Mouse (Mus musculus) MEL (cell line): Measurements from ENCODE around the gene Dot1l. TPM values are rescaled to one million over a fixed set of nuclear protein-coding genes. Genes with fewer than 3 reads are reported as not detected.

Experiments used
- DNase-seq: peaks from one replicate; pipeline ENCODE4 v3.0.0; 2011; ENCODE audit warnings: low read depth, low spot score
- H3K27ac ChIP-seq: 2 replicates; pipeline ENCODE4 v1.5.1; 2012; ENCODE audit warnings: low read depth, mild to moderate bottlenecking, control low read depth, low read length, moderate library complexity; ENCODE audit not compliant: control insufficient read depth
- H3K27me3 ChIP-seq, 2 experiments: fragments of 150-350 bp in 1 of 2; sonication (generic) in 1 of 2; 2 replicates each; pipeline ENCODE4 v1.6.1; 2012; ENCODE audit warnings: low read length in 2 of 2, mild to moderate bottlenecking in 2 of 2, improper control_type of control experiment in 1 of 2, moderate library complexity in 1 of 2; ENCODE audit not compliant: insufficient read depth in 2 of 2, control insufficient read depth in 1 of 2
- H3K36me3 ChIP-seq, 2 experiments: 2 replicates each; pipeline ENCODE4 v1.6.1; 2012 to 2014; ENCODE audit warnings: low read length in 2 of 2, improper control_type of control experiment in 1 of 2, inconsistent platforms in 1 of 2, mild to moderate bottlenecking in 1 of 2; ENCODE audit not compliant: insufficient read depth in 2 of 2, control insufficient read depth in 1 of 2
- H3K4me1 ChIP-seq, 2 experiments: fragments of 150-350 bp in 1 of 2; sonication (generic) in 1 of 2; 2 replicates each; pipeline ENCODE4 v1.6.1; 2012; ENCODE audit warnings: low read length in 2 of 2, improper control_type of control experiment in 1 of 2, mild to moderate bottlenecking in 1 of 2; ENCODE audit not compliant: insufficient read depth in 2 of 2, control insufficient read depth in 1 of 2
- H3K4me3 ChIP-seq, 2 experiments: fragments of 150-350 bp in 1 of 2; sonication (generic) in 1 of 2; 2 replicates each; pipeline ENCODE4 v1.5.1; 2012; ENCODE audit warnings: low read depth in 2 of 2, low read length in 2 of 2, mild to moderate bottlenecking in 2 of 2, moderate library complexity in 2 of 2, control low read depth in 1 of 2, improper control_type of control experiment in 1 of 2; ENCODE audit not compliant: control insufficient read depth in 1 of 2, insufficient read depth in 1 of 2
- H3K79me2 ChIP-seq: 2 replicates; pipeline ENCODE4 v1.6.1; 2012; ENCODE audit warnings: mild to moderate bottlenecking, low read length, moderate library complexity; ENCODE audit not compliant: control insufficient read depth, poor library complexity, insufficient read depth
- H3K9ac ChIP-seq: 2 replicates; pipeline ENCODE4 v1.6.1; 2012; ENCODE audit warnings: low read depth, mild to moderate bottlenecking, control low read depth, low read length, moderate library complexity; ENCODE audit not compliant: control insufficient read depth, poor library complexity, severe bottlenecking
- H3K9me3 ChIP-seq: fragments of 150-350 bp; sonication (generic); replicated peaks from 2 replicates; pipeline ENCODE4 v1.6.1; 2012; ENCODE audit warnings: mild to moderate bottlenecking, low read length, improper control_type of control experiment, moderate library complexity; ENCODE audit not compliant: insufficient read depth
- CTCF ChIP-seq, 3 experiments: IDR thresholded peaks in 2 of 3; conservative IDR thresholded peaks in 1 of 3; 2 replicates each; pipeline ENCODE4 v1.5.1; 2011 to 2012; ENCODE audit warnings: low read length in 3 of 3, low read depth in 2 of 3, mild to moderate bottlenecking in 2 of 3, improper control_type of control experiment in 1 of 3, inconsistent platforms in 1 of 3, mixed read lengths in 1 of 3, moderate library complexity in 1 of 3; ENCODE audit not compliant: control insufficient read depth in 1 of 3, insufficient read depth in 1 of 3, poor library complexity in 1 of 3, severe bottlenecking in 1 of 3
- ELF1 ChIP-seq: IDR thresholded peaks from 2 replicates; pipeline ENCODE4 v1.6.1; 2014; ENCODE audit warnings: low read depth, mild to moderate bottlenecking, inconsistent platforms, low read length, improper control_type of control experiment, moderate library complexity
- GATA1 ChIP-seq: IDR thresholded peaks from 2 replicates; pipeline ENCODE4 v1.6.1; 2011; ENCODE audit warnings: low read depth, low read length, improper control_type of control experiment
- KAT2A ChIP-seq: conservative IDR thresholded peaks from 2 replicates; pipeline ENCODE4 v1.6.1; 2012; ENCODE audit warnings: low read depth, low read length, improper control_type of control experiment, inconsistent platforms
- MAFK ChIP-seq: IDR thresholded peaks from 2 replicates; pipeline ENCODE4 v1.6.1; 2011; ENCODE audit warnings: low read depth, mild to moderate bottlenecking, low read length, improper control_type of control experiment, borderline replicate concordance
- MEF2A ChIP-seq: IDR thresholded peaks from 2 replicates; pipeline ENCODE4 v1.6.1; 2014; ENCODE audit warnings: low read depth, mild to moderate bottlenecking, inconsistent platforms, low read length, improper control_type of control experiment; ENCODE audit not compliant: poor library complexity, insufficient replicate concordance, severe bottlenecking; ENCODE audit errors: extremely low read depth
- MXI1 ChIP-seq: IDR thresholded peaks from 2 replicates; pipeline ENCODE4 v1.6.1; 2011; ENCODE audit warnings: mild to moderate bottlenecking, low read depth, low read length, improper control_type of control experiment
- MYB ChIP-seq: IDR thresholded peaks from 2 replicates; pipeline ENCODE4 v1.6.1; 2011; ENCODE audit warnings: mild to moderate bottlenecking, low read depth, low read length, improper control_type of control experiment
- NRF1 ChIP-seq: IDR thresholded peaks from 2 replicates; pipeline ENCODE4 v1.6.1; 2014; ENCODE audit warnings: low read depth, mild to moderate bottlenecking, inconsistent platforms, low read length, improper control_type of control experiment, moderate library complexity; ENCODE audit not compliant: poor library complexity, insufficient read depth, severe bottlenecking
- POLR2AphosphoS5 ChIP-seq: IDR thresholded peaks from 2 replicates; pipeline ENCODE4 v1.6.1; 2012; ENCODE audit warnings: low read depth, borderline replicate concordance, mild to moderate bottlenecking, inconsistent platforms, low read length, moderate library complexity, mixed read lengths
- RCOR1 ChIP-seq: IDR thresholded peaks from 2 replicates; pipeline ENCODE4 v1.6.1; 2012; ENCODE audit warnings: low read depth, mild to moderate bottlenecking, inconsistent platforms, low read length, improper control_type of control experiment
- SIN3A ChIP-seq: IDR thresholded peaks from 2 replicates; pipeline ENCODE4 v1.6.1; 2012; ENCODE audit warnings: low read length, improper control_type of control experiment, inconsistent platforms
- SMC3 ChIP-seq: IDR thresholded peaks from 2 replicates; pipeline ENCODE4 v1.6.1; 2011; ENCODE audit warnings: low read depth, low read length, improper control_type of control experiment
- USF2 ChIP-seq, 2 experiments: IDR thresholded peaks; 2 replicates each; pipeline ENCODE4 v1.6.1; 2011 to 2012; ENCODE audit warnings: improper control_type of control experiment in 2 of 2, low read length in 2 of 2, borderline replicate concordance in 1 of 2, inconsistent platforms in 1 of 2, low read depth in 1 of 2, mild to moderate bottlenecking in 1 of 2; ENCODE audit not compliant: insufficient read depth in 1 of 2
- ZC3H11A ChIP-seq: IDR thresholded peaks from 2 replicates; pipeline ENCODE4 v1.6.1; 2012; ENCODE audit warnings: low read depth, mild to moderate bottlenecking, inconsistent platforms, low read length, improper control_type of control experiment
- polyA plus RNA-seq, 2 experiments: library from polyadenylated mRNA; stranded (reverse) in 1 of 2; unstranded in 1 of 2; fragments of >175 nt in 1 of 2; fragments of >200 nt in 1 of 2; gene quantifications; 2 replicates each; pipeline versions ENCODE4 v1.2.1 to v1.2.4; 2012; ENCODE audit warnings: low replicate concordance in 2 of 2, low read depth in 1 of 2; ENCODE audit not compliant: insufficient read length in 2 of 2, insufficient read depth in 1 of 2, missing spikeins in 1 of 2
- total RNA-seq: library from RNA; depleted of rRNA; stranded (reverse); fragments of 300-350 nt; gene quantifications from 2 replicates; pipeline ENCODE4 v1.2.3, GENCODE M21; 2012

Gene Dot1l
- total and polyA plus RNA-seq, 3 experiments = 15.0 to 70.6 TPM; not detected in 1

DNA sequence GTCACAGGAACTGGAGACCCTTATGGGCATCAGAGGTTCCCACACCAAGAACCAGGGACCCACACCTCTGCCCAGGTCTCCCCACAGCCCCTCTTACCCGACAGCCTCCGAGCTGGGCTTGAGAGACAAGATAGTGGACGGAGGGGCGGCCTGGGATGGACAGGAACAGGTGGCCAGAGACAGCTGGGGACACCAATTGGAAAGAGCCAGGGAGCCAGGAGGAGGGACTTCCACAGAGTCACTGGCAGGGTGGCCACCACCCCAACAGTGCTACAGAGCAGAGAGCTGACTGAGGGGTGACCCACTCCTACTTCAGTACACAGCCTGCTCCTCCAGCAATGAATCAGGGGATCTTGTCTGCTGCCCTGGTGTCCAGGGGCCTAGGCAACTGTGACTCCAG is 58.4 kb downstream of the Dot1l start, which contains the start of gene Jsrp1:
Gene Jsrp1, minus strand, starts transcription at position 133 of the 400 bp plus-strand sequence.
- Histone ChIP-seq H3K4me3 (no peak within 1 kb of the TSS), H3K27me3 (no peaks in the 10 kb centered on the region)

DNA sequence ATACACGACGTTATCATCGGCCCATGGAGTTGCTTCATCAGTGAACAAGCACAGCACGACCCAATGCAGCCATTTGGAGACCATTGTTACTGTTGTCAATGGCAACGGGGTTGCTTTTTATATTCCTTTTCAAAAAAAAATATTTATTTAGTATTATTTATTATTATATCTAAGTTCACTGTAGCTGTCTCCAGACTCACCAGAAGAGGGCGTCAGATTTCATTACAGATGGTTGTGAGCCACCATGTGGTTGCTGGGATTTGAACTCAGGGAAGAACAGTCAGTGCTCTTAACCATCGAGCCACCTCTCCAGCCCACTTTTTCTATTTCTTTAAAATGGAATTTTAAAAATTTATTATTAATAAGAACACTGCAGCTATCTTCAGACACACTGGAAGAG is 59.8 kb downstream of the Dot1l start:
- H3K27ac ChIP-seq = no peak overlapping the region
- H3K9ac ChIP-seq = no peak overlapping the region
- TF ChIP-seq SMC3 (peak; percentile 6; the same call in 1 of the 2 replicates), GATA1 (no peak), MAFK (no peak), KAT2A (no peak), ELF1 (no peak), MYB (no peak), ZC3H11A (no peak), CTCF (IDR thresholded peaks at IDR 0.05 in 2 of 3, conservative IDR thresholded peaks at IDR 0.05 in 1 of 3; ENCODE audit: control insufficient read depth in 1 of 3, insufficient read depth in 1 of 3, low read depth in 2 of 3, low read length in 3 of 3, poor library complexity in 1 of 3, severe bottlenecking in 1 of 3) (peak in 1 of 3 experiments; percentile 38; a peak in 2 of 6 replicates), USF2 (IDR thresholded peaks at IDR 0.05; ENCODE audit: borderline replicate concordance in 1 of 2, insufficient read depth in 1 of 2, low read depth in 1 of 2, low read length in 2 of 2) (no peak), MEF2A (no peak)
- TF ChIP-seq, all 39 proteins: peak for 2
- H3K4me1 ChIP-seq = peaks cover 0 to 10% of the 10 kb centered on the region in 2 experiments; a peak in 2 of 4 replicates
- H3K9me3 ChIP-seq = no peaks in the 10 kb centered on the region
- H3K4me3 ChIP-seq = no peak overlapping the region
- H3K27me3 ChIP-seq = no peaks in the 10 kb centered on the region
- H3K79me2 ChIP-seq = no peaks in the 10 kb centered on the region
- peaks cover 0 to 4% of the 10 kb centered on the region in 2 experiments; a peak in 1 of 4 replicates for H3K36me3 ChIP-seq
- DNase-seq = no peak

More for the DNA sequence above, 58.4 kb downstream of the Dot1l start, which contains the start of gene Jsrp1:
- TF ChIP-seq MXI1 (no peak), NRF1 (no peak), ELF1 (no peak), POLR2AphosphoS5 (no peak), RCOR1 (no peak), SIN3A (no peak), USF2 (IDR thresholded peaks at IDR 0.05; ENCODE audit: borderline replicate concordance in 1 of 2, insufficient read depth in 1 of 2, low read depth in 1 of 2, low read length in 2 of 2) (no peak)
- no peak for DNase-seq
- Histone ChIP-seq H3K27ac (no peak within 1 kb of the TSS), H3K79me2 (no peaks in the 10 kb centered on the region), H3K4me1 (peaks cover 0 to 3% of the 10 kb centered on the region in 2 experiments; a peak in 2 of 4 replicates), H3K9ac (no peak within 1 kb of the TSS), H3K36me3 (no peaks in the 10 kb centered on the region), H3K9me3 (no peaks in the 10 kb centered on the region)
